Mouse (Mus musculus) C2C12 (cell line): ENCODE measurements around the gene Gm20388.

Experiments
- CTCF ChIP-seq: IDR thresholded peaks from one replicate; pipeline ENCODE4 v1.5.1; 2011; ENCODE audit not compliant: control insufficient read depth, insufficient read depth, insufficient read length
- FOSL1 ChIP-seq: IDR thresholded peaks from one replicate; pipeline ENCODE4 v1.8.0; 2011; ENCODE audit warnings: mild to moderate bottlenecking, low read length; ENCODE audit not compliant: poor library complexity, insufficient read depth, severe bottlenecking
- MYOG ChIP-seq: IDR thresholded peaks from one replicate; pipeline ENCODE4 v1.6.1; 2011; ENCODE audit not compliant: control insufficient read depth, insufficient read length; ENCODE audit errors: extremely low read depth

DNA sequence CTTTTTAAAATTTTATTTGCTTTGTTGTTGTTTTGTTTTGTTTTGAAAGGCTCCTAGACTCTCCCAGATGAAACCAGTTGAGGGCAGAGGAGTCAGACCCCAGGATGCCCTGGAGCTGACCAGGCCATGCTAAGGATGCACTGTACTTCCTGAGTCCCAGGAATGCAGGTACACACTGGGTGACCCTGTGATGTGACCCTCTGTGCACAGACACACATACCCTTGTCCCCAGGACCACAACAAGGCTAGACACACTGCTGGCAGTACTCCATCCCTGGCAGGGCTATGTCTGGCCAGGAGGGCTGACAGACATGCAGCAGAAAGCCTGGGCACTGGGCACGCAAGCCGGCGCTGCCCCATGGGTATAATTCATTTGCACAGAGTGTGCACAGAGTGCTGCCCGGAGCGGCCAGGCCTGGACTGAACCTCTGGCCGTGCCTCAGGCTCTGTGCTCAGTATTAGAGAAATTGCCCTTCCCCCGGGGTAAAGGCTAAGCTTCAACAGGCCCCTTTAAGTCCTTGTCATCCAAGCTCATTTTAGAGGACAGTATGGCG lies 2856.1 kb downstream of the Gm20388 start:
- TF ChIP-seq MYOG (no peak), CTCF (no peak), FOSL1 (no peak)
